21 mouse cellular contexts compared by ENCODE assay signal in genomic region chr19:55073004-55073403, GRCm38 (mm10). TPM values are rescaled to one million over a fixed set of nuclear protein-coding genes. Genes with fewer than 3 reads are reported as not detected.
A peak's percentile ranks its signal among the peaks of the same experiment; 100 is the strongest.
DNase-seq lines count a peak whose midpoint lies in the region; ATAC-seq and TF ChIP-seq lines count a peak whose summit lies in the region.
"Had no signal": no experiment of that assay in that cellular context is flagged by ENCODE, and none has a peak within 500 bp of the region (broad histone marks: within the 10 kb centered on the region; RNA-seq: fewer than 3 reads in every experiment).

No protein-coding gene starts in this region.

- no peak for ATAC-seq in hindbrain, postnatal 0 days
- no peak for ATAC-seq in hindbrain, embryonic 12.5 days (ENCODE audit: low FRiP score)
- no peak for ATAC-seq in lung, embryonic 14.5 days (ENCODE audit: insufficient read depth)
- ATAC-seq: midbrain, embryonic 15.5 days had no signal

- no peak for DNase-seq in hindbrain, postnatal 0 days (ENCODE audit: low spot score)
- peak; percentile 21 for DNase-seq in lung, embryonic 14.5 days
- DNase-seq in lung, postnatal 4 days = no peak
- DNase-seq in ZHBTc4 (ENCODE audit: low read depth, low spot score) (peak; percentile 23), MN1 (ENCODE audit: low spot score) (no peak)
- DNase-seq in kidney, postnatal 10 days = no peak
- DNase-seq: adrenal gland, postnatal 25 days; cerebellum, adult 8-10 months; heart, postnatal 10 days; kidney, adult 18-20 months; liver, embryonic 13.5 days; lung, postnatal 14 days; thymus, adult 2 months had no signal

- H3K4me1 ChIP-seq in hindbrain, postnatal 0 days (ENCODE audit: insufficient read depth, low read length) = no peaks in the 10 kb centered on the region
- no peaks in the 10 kb centered on the region for H3K4me1 ChIP-seq in hindbrain, embryonic 12.5 days
- H3K4me1 ChIP-seq in lung, embryonic 14.5 days (ENCODE audit: insufficient read depth) = no peaks in the 10 kb centered on the region
- H3K4me1 ChIP-seq in E14TG2a.4 (replicated peaks; ENCODE audit: low read depth, low read length) = peaks cover 6% of the 10 kb centered on the region; the same call in 1 of the 2 replicates
- H3K4me1 ChIP-seq: embryonic facial prominence, embryonic 10.5 days; hindbrain, embryonic 15.5 days; liver, embryonic 13.5 days; megakaryocyte, embryonic 14.5 days; midbrain, embryonic 15.5 days; neural tube, embryonic 15.5 days; stomach, embryonic 15.5 days had no signal

- H3K9ac ChIP-seq in hindbrain, postnatal 0 days (replicated peaks; ENCODE audit: low read length) = no peak overlapping the region
- H3K9ac ChIP-seq in hindbrain, embryonic 12.5 days = no peak overlapping the region
- no peak overlapping the region for H3K9ac ChIP-seq in lung, embryonic 14.5 days
- H3K9ac ChIP-seq: hindbrain, embryonic 15.5 days; liver, embryonic 13.5 days; midbrain, embryonic 15.5 days; neural tube, embryonic 15.5 days; stomach, embryonic 15.5 days had no signal

- H3K9me3 ChIP-seq in hindbrain, postnatal 0 days (ENCODE audit: low read length) = no peaks in the 10 kb centered on the region
- no peaks in the 10 kb centered on the region for H3K9me3 ChIP-seq in hindbrain, embryonic 12.5 days (replicated peaks)
- H3K9me3 ChIP-seq in lung, embryonic 14.5 days (ENCODE audit: low read depth, low read length) = no peaks in the 10 kb centered on the region
- H3K9me3 ChIP-seq in E14TG2a.4 (ENCODE audit: low read length) = no peaks in the 10 kb centered on the region
- H3K9me3 ChIP-seq: embryonic facial prominence, embryonic 10.5 days; hindbrain, embryonic 15.5 days; midbrain, embryonic 15.5 days; neural tube, embryonic 15.5 days; stomach, embryonic 15.5 days had no signal

- H3K4me2 ChIP-seq in hindbrain, postnatal 0 days (ENCODE audit: low read depth, low read length) = no peak overlapping the region
- no peak overlapping the region for H3K4me2 ChIP-seq in hindbrain, embryonic 12.5 days (replicated peaks)
- H3K4me2 ChIP-seq in lung, embryonic 14.5 days = no peak overlapping the region
- H3K4me2 ChIP-seq: hindbrain, embryonic 15.5 days; liver, embryonic 13.5 days; midbrain, embryonic 15.5 days; neural tube, embryonic 15.5 days; stomach, embryonic 15.5 days had no signal

- peaks cover 70% of the 10 kb centered on the region for H3K36me3 ChIP-seq in hindbrain, postnatal 0 days (ENCODE audit: insufficient read depth, low read length)
- peaks cover 77% of the 10 kb centered on the region for H3K36me3 ChIP-seq in hindbrain, embryonic 12.5 days
- peaks cover 91% of the 10 kb centered on the region for H3K36me3 ChIP-seq in lung, embryonic 14.5 days (ENCODE audit: insufficient read depth)
- H3K36me3 ChIP-seq in E14TG2a.4 (ENCODE audit: insufficient read depth, low read length) = peaks cover 96% of the 10 kb centered on the region

- 79% methylated on average over 3 of the region's 3 CpGs for WGBS in hindbrain, postnatal 0 days
- 82% methylated on average over 3 of the region's 3 CpGs for WGBS in hindbrain, embryonic 12.5 days
- whole genome bisulfite sequencing in lung, embryonic 14.5 days = 86% methylated on average over 3 of the region's 3 CpGs

- no peaks in the 10 kb centered on the region for H3K27me3 ChIP-seq in hindbrain, postnatal 0 days (ENCODE audit: insufficient read depth, low read length)
- no peaks in the 10 kb centered on the region for H3K27me3 ChIP-seq in hindbrain, embryonic 12.5 days
- H3K27me3 ChIP-seq in lung, embryonic 14.5 days (ENCODE audit: insufficient read depth, low read length) = no peaks in the 10 kb centered on the region
- H3K27me3 ChIP-seq in E14TG2a.4 (ENCODE audit: insufficient read depth, low read length) = no peaks in the 10 kb centered on the region
- H3K27me3 ChIP-seq: hindbrain, embryonic 15.5 days; liver, embryonic 13.5 days; megakaryocyte, embryonic 14.5 days; midbrain, embryonic 15.5 days; neural tube, embryonic 15.5 days; stomach, embryonic 15.5 days had no signal

- no peak overlapping the region for H3K4me3 ChIP-seq in hindbrain, postnatal 0 days (ENCODE audit: low read length)
- no peak overlapping the region for H3K4me3 ChIP-seq in hindbrain, embryonic 12.5 days
- no peak overlapping the region for H3K4me3 ChIP-seq in lung, embryonic 14.5 days (ENCODE audit: low read depth, low read length)
- no peak overlapping the region for H3K4me3 ChIP-seq in E14TG2a.4 (replicated peaks; ENCODE audit: low read length)
- H3K4me3 ChIP-seq: embryonic facial prominence, embryonic 10.5 days; hindbrain, embryonic 15.5 days; liver, embryonic 13.5 days; megakaryocyte, embryonic 14.5 days; midbrain, embryonic 15.5 days; neural tube, embryonic 15.5 days; stomach, embryonic 15.5 days had no signal

- TF ChIP-seq CTCF in hindbrain, postnatal 0 days (IDR thresholded peaks at IDR 0.05; ENCODE audit: low read depth) = peak; percentile 64
- TF ChIP-seq CTCF in lung, embryonic 14.5 days (IDR thresholded peaks at IDR 0.05; ENCODE audit: low read depth) = peak; percentile 51
- TF ChIP-seq CTCF in E14TG2a.4 (conservative IDR thresholded peaks at IDR 0.05; ENCODE audit: low read length) = peak; percentile 42

- H3K27ac ChIP-seq in hindbrain, postnatal 0 days = no peak overlapping the region
- H3K27ac ChIP-seq in hindbrain, embryonic 12.5 days = no peak overlapping the region
- H3K27ac ChIP-seq in lung, embryonic 14.5 days (ENCODE audit: low read depth) = no peak overlapping the region
- H3K27ac ChIP-seq: embryonic facial prominence, embryonic 10.5 days; hindbrain, embryonic 15.5 days; liver, embryonic 13.5 days; midbrain, embryonic 15.5 days; neural tube, embryonic 15.5 days; stomach, embryonic 15.5 days had no signal

RNA-seq across cellular contexts. Expression of gene Gpam, which starts 54.0 kb away (rescaled TPM):
- total RNA-seq in hindbrain, postnatal 0 days (2014; rRNA removed) = 84.2 and 85.1 TPM in 2 replicates
- polyA plus RNA-seq in hindbrain, postnatal 0 days (2015; fragmentation: Nextera tagmentation; extraction: Ambion mirVana) = 20.7 and 20.9 TPM in 2 replicates
- 25.3 and 27.5 TPM in 2 replicates for polyA plus RNA-seq in hindbrain, embryonic 12.5 days (2016; fragmentation: Nextera tagmentation; extraction: Ambion mirVana)
- 29.4 and 31.0 TPM in 2 replicates for polyA plus RNA-seq in lung, embryonic 14.5 days (2014; fragmentation: Nextera tagmentation; extraction: Ambion mirVana)

Comparison
In these comparisons a context has a peak if more than half of its experiments do, and no peak if none do; other contexts are left out.
1. DNase-seq: peak in lung, embryonic 14.5 days (single experiment) and ZHBTc4 (single experiment); none in hindbrain, postnatal 0 days (single experiment), lung, postnatal 4 days (0 of 2), MN1 (single experiment) and kidney, postnatal 10 days (single experiment).
2. Peak in every context shown above with its lines, with median percentiles within 50 percentile points of each other: CTCF ChIP-seq.